In the genomic region with DNA sequence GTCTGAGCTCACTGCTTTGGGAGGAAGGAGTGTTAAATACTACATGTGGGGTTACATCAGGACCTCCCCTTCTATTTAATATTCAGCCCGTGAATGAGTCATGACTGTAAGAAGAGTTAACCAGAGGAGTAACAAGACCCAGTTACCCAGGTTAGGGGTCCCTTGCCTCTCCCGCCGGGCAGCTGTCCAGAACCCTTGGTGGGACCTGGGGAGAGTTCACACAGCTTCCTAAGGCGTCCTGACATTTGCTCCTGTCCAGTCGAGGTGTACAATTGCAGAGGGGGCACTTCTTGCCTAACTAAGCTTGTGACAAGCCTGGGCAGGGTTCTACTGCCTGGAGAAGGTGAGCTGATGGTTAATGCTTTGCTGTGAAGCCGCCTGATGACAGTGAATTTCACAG, we compare ENCODE assay signal across 24 mouse cellular contexts. TPM values are rescaled to one million over a fixed set of nuclear protein-coding genes. Genes with fewer than 3 reads are reported as not detected.
DNase-seq lines count a peak whose midpoint lies in the region; ATAC-seq and TF ChIP-seq lines count a peak whose summit lies in the region.
"Had no signal": no experiment of that assay in that cellular context is flagged by ENCODE, and none has a peak within 500 bp of the region (broad histone marks: within the 10 kb centered on the region; RNA-seq: fewer than 3 reads in every experiment).

No protein-coding gene starts in this region.

- no peaks in the 10 kb centered on the region for H3K27me3 ChIP-seq in forebrain, embryonic 10.5 days (ENCODE audit: poor library complexity, severe bottlenecking)
- no peaks in the 10 kb centered on the region for H3K27me3 ChIP-seq in forebrain, embryonic 12.5 days
- no peaks in the 10 kb centered on the region for H3K27me3 ChIP-seq in heart, embryonic 16.5 days (ENCODE audit: control insufficient read depth, insufficient read depth, low read length)
- H3K27me3 ChIP-seq in midbrain, embryonic 10.5 days (ENCODE audit: low read depth, poor library complexity, severe bottlenecking): no peaks in the 10 kb centered on the region
- H3K27me3 ChIP-seq in midbrain, postnatal 0 days (ENCODE audit: insufficient read depth, low read length): no peaks in the 10 kb centered on the region
- no peaks in the 10 kb centered on the region for H3K27me3 ChIP-seq in midbrain, embryonic 16.5 days (ENCODE audit: control insufficient read depth, insufficient read depth, low read depth, low read length)
- H3K27me3 ChIP-seq: embryonic facial prominence, embryonic 12.5 days; limb, embryonic 15.5 days; liver, embryonic 15.5 days; Patski had no signal

- no peaks in the 10 kb centered on the region for H3K36me3 ChIP-seq in forebrain, embryonic 10.5 days (replicated peaks)
- H3K36me3 ChIP-seq in forebrain, embryonic 12.5 days (replicated peaks): no peaks in the 10 kb centered on the region
- no peaks in the 10 kb centered on the region for H3K36me3 ChIP-seq in heart, embryonic 16.5 days (ENCODE audit: control insufficient read depth, insufficient read depth)
- no peaks in the 10 kb centered on the region for H3K36me3 ChIP-seq in midbrain, embryonic 10.5 days
- no peaks in the 10 kb centered on the region for H3K36me3 ChIP-seq in midbrain, postnatal 0 days (ENCODE audit: insufficient read depth, low read length)
- no peaks in the 10 kb centered on the region for H3K36me3 ChIP-seq in midbrain, embryonic 16.5 days (ENCODE audit: control insufficient read depth, insufficient read depth, low read length)
- H3K36me3 ChIP-seq: embryonic facial prominence, embryonic 12.5 days; limb, embryonic 15.5 days; liver, embryonic 15.5 days had no signal

- DNase-seq in forebrain, embryonic 10.5 days (ENCODE audit: extremely low spot score, low spot score): no peak
- DNase-seq in heart, postnatal 25 days (ENCODE audit: low spot score): no peak
- no peak for DNase-seq in midbrain, embryonic 10.5 days (ENCODE audit: low spot score)
- DNase-seq in midbrain, postnatal 0 days (ENCODE audit: low spot score): no peak
- no peak for DNase-seq in right cerebral cortex, postnatal 36 days (ENCODE audit: low spot score in 2 of 2)
- DNase-seq: adrenal gland, adult 8-10 months; cerebellum, adult 9-10 months; gastrocnemius, postnatal 36 days; heart, postnatal 10 days; kidney, adult 8-10 months; kidney, postnatal 14 days; lung, postnatal 10 days; right cerebral cortex, adult 18-20 months; thymus, adult 18-20 months; thymus, postnatal 4 days had no signal

- no peaks in the 10 kb centered on the region for H3K9me3 ChIP-seq in forebrain, embryonic 10.5 days
- H3K9me3 ChIP-seq in forebrain, embryonic 12.5 days: no peaks in the 10 kb centered on the region
- H3K9me3 ChIP-seq in heart, embryonic 16.5 days (replicated peaks; ENCODE audit: control insufficient read depth, low read length): no peaks in the 10 kb centered on the region
- no peaks in the 10 kb centered on the region for H3K9me3 ChIP-seq in midbrain, embryonic 10.5 days (replicated peaks)
- no peaks in the 10 kb centered on the region for H3K9me3 ChIP-seq in midbrain, postnatal 0 days (ENCODE audit: low read length)
- no peaks in the 10 kb centered on the region for H3K9me3 ChIP-seq in midbrain, embryonic 16.5 days (replicated peaks; ENCODE audit: control insufficient read depth, low read length, poor library complexity, severe bottlenecking)
- H3K9me3 ChIP-seq: embryonic facial prominence, embryonic 12.5 days; limb, embryonic 15.5 days; liver, embryonic 15.5 days had no signal

- H3K27ac ChIP-seq in forebrain, embryonic 10.5 days: peak overlapping the region; percentile 84
- H3K27ac ChIP-seq in forebrain, embryonic 12.5 days: no peak overlapping the region; the same call in 1 of the 2 replicates
- H3K27ac ChIP-seq in heart, embryonic 16.5 days (ENCODE audit: low read length): peak overlapping the region; percentile 93
- peak overlapping the region; percentile 85 for H3K27ac ChIP-seq in midbrain, embryonic 10.5 days (replicated peaks)
- no peak overlapping the region for H3K27ac ChIP-seq in midbrain, postnatal 0 days (ENCODE audit: low read depth, low read length)
- H3K27ac ChIP-seq in midbrain, embryonic 16.5 days (ENCODE audit: low read length): no peak overlapping the region
- H3K27ac ChIP-seq: embryonic facial prominence, embryonic 12.5 days; limb, embryonic 15.5 days; liver, embryonic 15.5 days had no signal

- H3K4me3 ChIP-seq in forebrain, embryonic 10.5 days: no peak overlapping the region
- H3K4me3 ChIP-seq in forebrain, embryonic 12.5 days (replicated peaks): no peak overlapping the region
- H3K4me3 ChIP-seq in heart, embryonic 16.5 days (ENCODE audit: low read length): no peak overlapping the region
- H3K4me3 ChIP-seq in midbrain, embryonic 10.5 days: no peak overlapping the region
- no peak overlapping the region for H3K4me3 ChIP-seq in midbrain, postnatal 0 days (ENCODE audit: low read depth, low read length)
- no peak overlapping the region for H3K4me3 ChIP-seq in midbrain, embryonic 16.5 days (ENCODE audit: low read depth, low read length)
- H3K4me3 ChIP-seq: embryonic facial prominence, embryonic 12.5 days; layer of hippocampus, adult 2 months; limb, embryonic 15.5 days; liver, embryonic 15.5 days had no signal

- intact Hi-C loops in heart, postnatal 25 days (cut with DNase I): loop anchor here (5.0 kb wide), 1 partner anchor 51 kb away; no protein-coding TSS in a partner anchor

- ATAC-seq in forebrain, embryonic 12.5 days (ENCODE audit: low FRiP score): no peak
- no peak for ATAC-seq in heart, embryonic 16.5 days (replicated peaks; ENCODE audit: extremely low read depth, insufficient read depth, low FRiP score)
- ATAC-seq in midbrain, postnatal 0 days (ENCODE audit: low FRiP score): no peak
- no peak for ATAC-seq in midbrain, embryonic 16.5 days
- ATAC-seq: CD4-positive, CD25-positive, alpha-beta regulatory T cell, adult 4 months; Patski had no signal

- H3K4me2 ChIP-seq in forebrain, embryonic 12.5 days: no peak overlapping the region
- H3K4me2 ChIP-seq in heart, embryonic 16.5 days (ENCODE audit: low read depth, low read length): no peak overlapping the region
- no peak overlapping the region for H3K4me2 ChIP-seq in midbrain, postnatal 0 days (ENCODE audit: low read depth, low read length, poor library complexity, severe bottlenecking)
- no peak overlapping the region for H3K4me2 ChIP-seq in midbrain, embryonic 16.5 days (ENCODE audit: low read length)
- H3K4me2 ChIP-seq: embryonic facial prominence, embryonic 12.5 days; limb, embryonic 15.5 days; liver, embryonic 15.5 days had no signal

- no peak overlapping the region for H3K9ac ChIP-seq in forebrain, embryonic 12.5 days
- no peak overlapping the region; the same call in 1 of the 2 replicates for H3K9ac ChIP-seq in heart, embryonic 16.5 days (ENCODE audit: low read length)
- H3K9ac ChIP-seq in midbrain, postnatal 0 days (replicated peaks; ENCODE audit: low read length, poor library complexity, severe bottlenecking): no peak overlapping the region
- H3K9ac ChIP-seq in midbrain, embryonic 16.5 days (ENCODE audit: low read depth, low read length): 0 out of 2 replicates have a peak overlapping the region, but pooled peaks have one; percentile 2
- H3K9ac ChIP-seq: embryonic facial prominence, embryonic 12.5 days; limb, embryonic 15.5 days; liver, embryonic 15.5 days had no signal

- 59% methylated on average over 6 of the region's 6 CpGs for WGBS in forebrain, embryonic 10.5 days
- 53% methylated on average over 6 of the region's 6 CpGs for WGBS in forebrain, embryonic 12.5 days
- 66% methylated on average over 6 of the region's 6 CpGs for WGBS in heart, embryonic 16.5 days
- 62% methylated on average over 6 of the region's 6 CpGs for WGBS in midbrain, embryonic 10.5 days
- 70% methylated on average over 6 of the region's 6 CpGs for WGBS in midbrain, postnatal 0 days
- 61% methylated on average over 6 of the region's 6 CpGs for WGBS in midbrain, embryonic 16.5 days

- no peak for TF ChIP-seq CTCF in midbrain, postnatal 0 days (IDR thresholded peaks at IDR 0.05)

- H3K4me1 ChIP-seq in forebrain, embryonic 10.5 days: peaks cover 82% of the 10 kb centered on the region
- peaks cover 52% of the 10 kb centered on the region for H3K4me1 ChIP-seq in forebrain, embryonic 12.5 days
- H3K4me1 ChIP-seq in heart, embryonic 16.5 days (ENCODE audit: control insufficient read depth, insufficient read depth, low read length): peaks cover 56% of the 10 kb centered on the region
- H3K4me1 ChIP-seq in midbrain, embryonic 10.5 days: peaks cover 69% of the 10 kb centered on the region
- H3K4me1 ChIP-seq in midbrain, postnatal 0 days (ENCODE audit: insufficient read depth, low read length): peaks cover 29% of the 10 kb centered on the region
- peaks cover 32% of the 10 kb centered on the region for H3K4me1 ChIP-seq in midbrain, embryonic 16.5 days (ENCODE audit: control insufficient read depth, insufficient read depth, low read length)

RNA-seq across cellular contexts. Expression of gene Plcb4, which starts 54.1 kb away (rescaled TPM):
- 15.9 and 16.0 TPM in 2 replicates for polyA plus RNA-seq in forebrain, embryonic 10.5 days (2016; fragmentation: Nextera tagmentation; extraction: Ambion mirVana)
- polyA plus RNA-seq in forebrain, embryonic 12.5 days (2016; fragmentation: Nextera tagmentation; extraction: Ambion mirVana): 21.2 and 23.5 TPM in 2 replicates
- polyA plus RNA-seq in heart, embryonic 16.5 days (2015; fragmentation: Nextera tagmentation; extraction: Ambion mirVana): 31.9 and 40.2 TPM in 2 replicates
- total RNA-seq in heart, postnatal 25 days (2021): 10 to 100 TPM; 71.2 to 71.9 TPM
- polyA plus RNA-seq in midbrain, embryonic 10.5 days (2016; fragmentation: Nextera tagmentation; extraction: Ambion mirVana): 15.7 and 17.5 TPM in 2 replicates
- 62.0 and 66.6 TPM in 2 replicates for total RNA-seq in midbrain, postnatal 0 days (2014; rRNA removed)
- polyA plus RNA-seq in midbrain, postnatal 0 days (2015; fragmentation: Nextera tagmentation; extraction: Ambion mirVana): 26.1 and 31.4 TPM in 2 replicates
- 44.4 and 51.4 TPM in 2 replicates for polyA plus RNA-seq in midbrain, embryonic 16.5 days (2015; fragmentation: Nextera tagmentation; extraction: Ambion mirVana)

Comparison
In these comparisons a context has a peak if more than half of its experiments do, and no peak if none do; other contexts are left out.
1. H3K27ac ChIP-seq: peak in forebrain, embryonic 10.5 days (single experiment), heart, embryonic 16.5 days (single experiment) and midbrain, embryonic 10.5 days (single experiment); none in forebrain, embryonic 12.5 days (single experiment), midbrain, postnatal 0 days (single experiment) and midbrain, embryonic 16.5 days (single experiment).